Mouse (Mus musculus) layer of hippocampus, postnatal 36 days (tissue): ENCODE results near the gene Sult2a4. TPM values are rescaled to one million over a fixed set of nuclear protein-coding genes. Genes with fewer than 3 reads are reported as not detected.
"Not testable (repeated sequence)": the region's sequence is repeated elsewhere in the genome, so short reads cannot be mapped to it uniquely, and the experiment has no call there.

Experiments used
- DNase-seq, 2 experiments: peaks; one replicate each; pipeline ENCODE4 v3.0.0; 2022
- total RNA-seq, 2 experiments: library from RNA; stranded (reverse); gene quantifications; 2 replicates each; pipeline ENCODE4 v1.2.3; 2021

Gene Sult2a4
- not detected for total RNA-seq

DNA sequence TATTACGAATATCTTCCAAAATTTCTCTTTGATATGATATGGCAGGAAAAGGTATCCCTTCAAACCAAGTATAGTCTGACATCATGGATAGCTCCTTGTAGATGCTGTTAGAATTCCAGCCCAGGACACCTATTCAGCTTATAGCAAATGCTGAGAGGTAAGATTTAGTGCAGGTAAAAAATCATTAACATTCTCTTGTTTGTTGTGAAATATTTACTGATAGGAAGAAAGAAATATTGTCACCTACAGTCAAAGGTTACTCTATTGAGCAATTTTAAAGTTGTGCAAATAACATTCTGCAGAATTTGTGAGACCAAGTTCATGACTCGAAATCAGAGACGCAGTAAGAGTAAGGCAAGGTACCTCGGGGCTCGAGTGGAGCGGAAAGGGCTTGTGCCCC, at the start of gene Sult2a4:
TSS of gene Sult2a4 (minus strand) at position 101 of the 400 bp plus-strand sequence.
- not testable (repeated sequence) for DNase-seq

DNA sequence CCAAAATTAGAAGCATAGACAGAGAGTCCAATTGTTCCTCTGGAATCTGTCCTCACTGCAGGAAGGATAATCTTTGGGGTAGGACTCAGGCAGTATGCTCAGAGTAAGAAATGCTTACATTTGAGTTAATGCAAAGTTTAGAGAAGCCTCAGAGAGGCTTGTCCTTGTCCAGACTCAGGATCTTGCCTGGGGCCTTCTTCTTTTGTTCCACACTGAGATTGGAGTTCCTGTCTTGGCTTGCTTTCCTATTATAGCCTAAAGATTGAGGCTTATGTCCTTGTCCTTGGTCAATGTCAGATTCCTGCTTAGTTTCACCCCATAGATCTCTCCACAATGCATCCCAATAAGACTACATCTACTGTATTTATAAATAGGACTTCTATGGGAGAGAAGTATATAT, 41.4 kb upstream of the Sult2a4 start:
- DNase-seq: not testable (repeated sequence)

GRCm38 (mm10) chr7:14013083-14013482, 23.7 kb upstream of the Sult2a4 start:
- DNase-seq: no peak

DNA sequence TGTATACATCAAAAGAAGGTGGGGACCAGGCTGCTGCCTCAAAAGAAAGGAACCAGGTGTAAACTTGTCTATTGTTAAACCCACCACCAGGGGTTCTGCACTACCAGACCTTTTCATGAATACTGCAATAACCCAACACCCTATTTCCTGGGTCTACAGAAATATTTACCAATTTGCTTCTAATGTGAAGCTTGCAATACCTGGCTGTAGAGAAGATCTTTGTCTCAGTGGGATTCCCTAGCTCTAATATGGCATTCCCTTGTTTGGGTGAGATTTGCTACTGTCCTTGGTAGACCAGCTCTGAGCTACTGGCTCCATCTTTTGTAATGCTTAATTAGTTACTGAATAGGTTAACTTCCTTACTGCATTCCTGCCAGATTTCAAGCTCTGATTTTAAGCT, 21.3 kb upstream of the Sult2a4 start:
- not testable (repeated sequence) for DNase-seq

Other genes with a start within 250 kb of the Sult2a4 start
- gene Sult2a1, start 152.2 kb downstream of the Sult2a4 start, total RNA-seq: not detected
- not detected for gene Sult2a3, start 133.4 kb upstream of the Sult2a4 start, total RNA-seq